Comparison of ENCODE assay signal across 14 mouse cellular contexts in genomic region chr2:26508661-26509060, GRCm38 (mm10). TPM values are rescaled to one million over a fixed set of nuclear protein-coding genes. Genes with fewer than 3 reads are reported as not detected.
A peak's percentile ranks its signal among the peaks of the same experiment; 100 is the strongest.
DNase-seq lines count a peak whose midpoint lies in the region; ATAC-seq lines count a peak whose summit lies in the region.
"Had no signal": no experiment of that assay in that cellular context is flagged by ENCODE, and none has a peak within 500 bp of the region (broad histone marks: within the 10 kb centered on the region; RNA-seq: fewer than 3 reads in every experiment).

No protein-coding gene starts in this region.

- 0 out of 2 replicates have a peak overlapping the region, but pooled peaks have one; percentile 13 for H3K9ac ChIP-seq in hindbrain, embryonic 13.5 days
- no peak overlapping the region for H3K9ac ChIP-seq in hindbrain, embryonic 11.5 days (ENCODE audit: low read depth, low read length)
- no peak overlapping the region for H3K9ac ChIP-seq in midbrain, embryonic 15.5 days
- H3K9ac ChIP-seq in midbrain, embryonic 11.5 days (ENCODE audit: low read length): no peak overlapping the region
- H3K9ac ChIP-seq in stomach, embryonic 15.5 days: no peak overlapping the region

- 72% methylated on average over 5 of the region's 5 CpGs for WGBS in hindbrain, embryonic 13.5 days
- 70% methylated on average over 5 of the region's 5 CpGs for WGBS in hindbrain, embryonic 11.5 days
- WGBS in midbrain, embryonic 15.5 days: 83% methylated on average over 5 of the region's 5 CpGs
- 83% methylated on average over 5 of the region's 5 CpGs for WGBS in midbrain, embryonic 11.5 days
- WGBS in stomach, embryonic 15.5 days: 67% methylated on average over 5 of the region's 5 CpGs

- peak overlapping the region; percentile 59; the same call in 1 of the 2 replicates for H3K27ac ChIP-seq in hindbrain, embryonic 13.5 days
- no peak overlapping the region for H3K27ac ChIP-seq in hindbrain, embryonic 11.5 days (ENCODE audit: low read depth, low read length)
- 0 out of 2 replicates have a peak overlapping the region, but pooled peaks have one; percentile 48 for H3K27ac ChIP-seq in midbrain, embryonic 15.5 days
- H3K27ac ChIP-seq in midbrain, embryonic 11.5 days (ENCODE audit: low read depth, low read length): no peak overlapping the region
- peak overlapping the region; percentile 94 for H3K27ac ChIP-seq in stomach, embryonic 15.5 days
- H3K27ac ChIP-seq: left cerebral cortex, adult 2 months had no signal

- no peak overlapping the region for H3K4me2 ChIP-seq in hindbrain, embryonic 13.5 days
- H3K4me2 ChIP-seq in hindbrain, embryonic 11.5 days (replicated peaks; ENCODE audit: low read depth, low read length): no peak overlapping the region
- H3K4me2 ChIP-seq in midbrain, embryonic 15.5 days: no peak overlapping the region
- no peak overlapping the region for H3K4me2 ChIP-seq in midbrain, embryonic 11.5 days
- H3K4me2 ChIP-seq in stomach, embryonic 15.5 days: peak overlapping the region; percentile 35; the same call in 1 of the 2 replicates

- H3K36me3 ChIP-seq in hindbrain, embryonic 13.5 days: no peaks in the 10 kb centered on the region
- H3K36me3 ChIP-seq in hindbrain, embryonic 11.5 days (ENCODE audit: control insufficient read depth, insufficient read depth, low read length): no peaks in the 10 kb centered on the region
- no peaks in the 10 kb centered on the region for H3K36me3 ChIP-seq in midbrain, embryonic 15.5 days (replicated peaks)
- H3K36me3 ChIP-seq in midbrain, embryonic 11.5 days (ENCODE audit: control insufficient read depth, insufficient read depth, low read length): no peaks in the 10 kb centered on the region
- H3K36me3 ChIP-seq in stomach, embryonic 15.5 days: no peaks in the 10 kb centered on the region
- H3K36me3 ChIP-seq: G1E had no signal

- peak; percentile 17 for DNase-seq in embryo, embryonic 10.5 days (ENCODE audit: low spot score)
- DNase-seq in embryo, embryonic 10 days (ENCODE audit: low spot score): no peak
- no peak for DNase-seq in hindbrain, embryonic 11.5 days (ENCODE audit: low spot score)
- DNase-seq in midbrain, embryonic 11.5 days (ENCODE audit: low spot score, missing footprints): no peak
- DNase-seq in cerebellum, adult 11-12 months: no peak
- DNase-seq: gastrocnemius, postnatal 14 days; kidney, postnatal 10 days; lung, postnatal 36 days had no signal

- no peak for ATAC-seq in hindbrain, embryonic 13.5 days (ENCODE audit: low FRiP score)
- no peak for ATAC-seq in hindbrain, embryonic 11.5 days (ENCODE audit: low FRiP score)
- no peak for ATAC-seq in midbrain, embryonic 15.5 days (replicated peaks)
- ATAC-seq in midbrain, embryonic 11.5 days (ENCODE audit: low FRiP score): no peak
- no peak for ATAC-seq in stomach, embryonic 15.5 days (ENCODE audit: insufficient read depth, low FRiP score, low read depth)

- peaks cover 24% of the 10 kb centered on the region for H3K27me3 ChIP-seq in hindbrain, embryonic 13.5 days
- H3K27me3 ChIP-seq in hindbrain, embryonic 11.5 days (ENCODE audit: control insufficient read depth, insufficient read depth, low read length): no peaks in the 10 kb centered on the region
- H3K27me3 ChIP-seq in midbrain, embryonic 15.5 days (replicated peaks): peaks cover 11% of the 10 kb centered on the region
- H3K27me3 ChIP-seq in midbrain, embryonic 11.5 days (ENCODE audit: control insufficient read depth, insufficient read depth, low read length): no peaks in the 10 kb centered on the region
- H3K27me3 ChIP-seq in stomach, embryonic 15.5 days (replicated peaks): no peaks in the 10 kb centered on the region

- no peaks in the 10 kb centered on the region for H3K9me3 ChIP-seq in hindbrain, embryonic 13.5 days
- no peaks in the 10 kb centered on the region for H3K9me3 ChIP-seq in hindbrain, embryonic 11.5 days (ENCODE audit: control insufficient read depth, low read length)
- no peaks in the 10 kb centered on the region for H3K9me3 ChIP-seq in midbrain, embryonic 15.5 days
- H3K9me3 ChIP-seq in midbrain, embryonic 11.5 days (ENCODE audit: control insufficient read depth, low read length): no peaks in the 10 kb centered on the region
- no peaks in the 10 kb centered on the region for H3K9me3 ChIP-seq in stomach, embryonic 15.5 days
- H3K9me3 ChIP-seq: G1E had no signal

- H3K4me3 ChIP-seq in hindbrain, embryonic 13.5 days: no peak overlapping the region
- H3K4me3 ChIP-seq in hindbrain, embryonic 11.5 days (ENCODE audit: low read depth, low read length): no peak overlapping the region
- H3K4me3 ChIP-seq in midbrain, embryonic 15.5 days: no peak overlapping the region
- no peak overlapping the region for H3K4me3 ChIP-seq in midbrain, embryonic 11.5 days (ENCODE audit: low read depth, low read length)
- no peak overlapping the region for H3K4me3 ChIP-seq in stomach, embryonic 15.5 days (replicated peaks)
- H3K4me3 ChIP-seq: erythroblast, embryonic 14.5 days; left cerebral cortex, adult 2 months had no signal

- peaks cover 37% of the 10 kb centered on the region for H3K4me1 ChIP-seq in hindbrain, embryonic 13.5 days (replicated peaks)
- peaks cover 8% of the 10 kb centered on the region; the same call in 1 of the 2 replicates for H3K4me1 ChIP-seq in hindbrain, embryonic 11.5 days (replicated peaks; ENCODE audit: control insufficient read depth, insufficient read depth, low read length)
- peaks cover 19% of the 10 kb centered on the region for H3K4me1 ChIP-seq in midbrain, embryonic 15.5 days
- peaks cover 26% of the 10 kb centered on the region for H3K4me1 ChIP-seq in midbrain, embryonic 11.5 days (ENCODE audit: control insufficient read depth, insufficient read depth, low read length)
- H3K4me1 ChIP-seq in stomach, embryonic 15.5 days: peaks cover 51% of the 10 kb centered on the region

RNA-seq across cellular contexts. Expression of gene Notch1, which starts 7.8 kb away (rescaled TPM):
- polyA plus RNA-seq in hindbrain, embryonic 13.5 days (2015; fragmentation: Nextera tagmentation; extraction: Ambion mirVana): 17.5 and 19.2 TPM in 2 replicates
- 48.9 and 66.8 TPM in 2 replicates for polyA plus RNA-seq in hindbrain, embryonic 11.5 days (2014; fragmentation: Nextera tagmentation; extraction: Ambion mirVana)
- 15.6 and 17.6 TPM in 2 replicates for polyA plus RNA-seq in midbrain, embryonic 15.5 days (2015; fragmentation: Nextera tagmentation; extraction: Ambion mirVana)
- polyA plus RNA-seq in midbrain, embryonic 11.5 days (2014; fragmentation: Nextera tagmentation; extraction: Ambion mirVana): 40.8 and 47.5 TPM in 2 replicates
- polyA plus RNA-seq in stomach, embryonic 15.5 days (2015; fragmentation: Nextera tagmentation; extraction: Ambion mirVana): 16.1 and 17.9 TPM in 2 replicates

Comparison
In these comparisons a context has a peak if more than half of its experiments do, and no peak if none do; other contexts are left out.
1. H3K27ac ChIP-seq: peak in hindbrain, embryonic 13.5 days (single experiment), midbrain, embryonic 15.5 days (single experiment) and stomach, embryonic 15.5 days (single experiment); none in hindbrain, embryonic 11.5 days (single experiment) and midbrain, embryonic 11.5 days (single experiment).